Mouse (Mus musculus) brain, embryonic 14.5 days (tissue): ENCODE results near the gene Reps2. TPM values are rescaled to one million over a fixed set of nuclear protein-coding genes. Genes with fewer than 3 reads are reported as not detected.

Experiments used
- DNase-seq: peaks from one replicate; pipeline ENCODE4 v3.0.0-alpha.2; 2011; ENCODE audit warnings: low read depth
- CTCF ChIP-seq: fragments of 200-500 bp; IDR thresholded peaks from 2 replicates; pipeline ENCODE4 v1.5.1; 2012; ENCODE audit warnings: inconsistent platforms, mild to moderate bottlenecking, moderate library complexity, borderline replicate concordance; ENCODE audit not compliant: insufficient read depth, insufficient read length; ENCODE audit errors: extremely low read depth
- POLR2A ChIP-seq: fragments of 200-500 bp; IDR thresholded peaks from 2 replicates; pipeline ENCODE4 v1.6.1; 2012; ENCODE audit warnings: mild to moderate bottlenecking, inconsistent platforms, borderline replicate concordance; ENCODE audit not compliant: poor library complexity, insufficient read depth, insufficient read length, severe bottlenecking; ENCODE audit errors: extremely low read depth
- polyA plus RNA-seq: library from polyadenylated mRNA; depleted of rRNA; stranded (reverse); fragments of >200 nt; gene quantifications from 2 replicates; pipeline ENCODE4 v1.2.3, GENCODE M21; 2012; rRNA removed

Gene Reps2
- polyA plus RNA-seq, 1 experiment, result 5.3 TPM

DNA sequence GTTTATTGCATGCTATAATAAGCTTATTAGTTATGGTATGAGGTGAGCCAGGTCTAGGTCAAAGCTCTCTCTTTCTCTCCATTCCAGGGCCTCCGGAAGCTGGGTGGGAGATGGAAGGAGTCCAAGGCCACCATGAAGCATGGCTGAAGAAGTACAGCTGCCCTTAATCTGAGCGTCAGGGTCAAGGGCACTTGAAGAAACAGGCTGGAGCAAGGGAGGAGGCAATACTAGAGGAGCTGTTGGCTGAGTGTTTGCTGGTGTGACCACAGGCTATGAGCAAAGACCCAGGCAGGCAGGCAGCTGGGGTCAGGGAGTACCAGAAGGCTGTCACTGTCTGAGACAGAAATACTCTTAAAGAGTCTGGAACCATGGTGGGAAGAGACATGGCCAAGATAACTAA lies 280.2 kb downstream of the Reps2 start:
- DNase-seq, result no peak
- TF ChIP-seq CTCF (no peak), POLR2A (no peak)

Other genes with a start within 250 kb of the Reps2 start
- 113 and 119 TPM in 2 replicates for gene Rbbp7, start 116.8 kb upstream of the Reps2 start, polyA plus RNA-seq
- 11.7 TPM in 2 replicates for gene Txlng, start 185.8 kb upstream of the Reps2 start, polyA plus RNA-seq
- 18.8 and 27.9 TPM in 2 replicates for gene Syap1, start 244.8 kb upstream of the Reps2 start, polyA plus RNA-seq